Mouse (Mus musculus) hindlimb bud, embryonic 11.5 days (tissue): ENCODE results near the gene Olfr1257.
"Not testable (repeated sequence)": the region's sequence is repeated elsewhere in the genome, so short reads cannot be mapped to it uniquely, and the experiment has no call there.

ENCODE experiments used
- DNase-seq: peaks from one replicate; pipeline ENCODE4 v3.0.0-alpha.2; 2012; ENCODE audit warnings: low read depth, low spot score; ENCODE audit errors: extremely low spot score

Gene Olfr1257

DNA sequence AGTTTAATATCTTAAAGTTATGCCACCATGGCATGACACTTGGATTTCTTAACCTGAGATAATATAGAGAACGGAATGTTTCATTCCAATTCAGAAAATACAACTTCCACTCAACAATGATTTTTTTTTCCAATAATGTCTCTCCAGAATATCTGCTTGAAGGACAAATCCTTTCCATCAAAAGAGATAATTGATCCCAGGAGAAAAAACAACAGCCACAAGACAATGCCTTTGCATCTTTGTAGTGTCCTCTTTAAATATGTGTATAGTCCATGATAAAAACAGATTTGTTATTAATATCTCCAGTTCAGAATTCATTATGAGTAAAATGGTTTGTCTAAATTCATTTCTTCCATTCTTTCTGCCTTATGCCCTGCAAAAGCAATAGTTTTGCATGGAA is at the start of gene Olfr1257:
TSS of gene Olfr1257 (plus strand) at position 301 of the 400 bp plus-strand sequence.
- no peak for DNase-seq

GRCm38 (mm10) chr2:89841455-89841854 is 36.8 kb upstream of the Olfr1257 start, which contains the start of gene Olfr1256:
Gene Olfr1256, minus strand, starts transcription at chr2:89841555.
- DNase-seq = no peak

- DNase-seq = no peak
Measured at GRCm38 (mm10) chr2:89848105-89848504, 30.1 kb upstream of the Olfr1257 start, which contains the start of gene Olfr48. Gene Olfr48, minus strand, starts transcription at chr2:89848205.

GRCm38 (mm10) chr2:89849230-89849629 is 29.0 kb upstream of the Olfr1257 start:
- no peak for DNase-seq

DNA sequence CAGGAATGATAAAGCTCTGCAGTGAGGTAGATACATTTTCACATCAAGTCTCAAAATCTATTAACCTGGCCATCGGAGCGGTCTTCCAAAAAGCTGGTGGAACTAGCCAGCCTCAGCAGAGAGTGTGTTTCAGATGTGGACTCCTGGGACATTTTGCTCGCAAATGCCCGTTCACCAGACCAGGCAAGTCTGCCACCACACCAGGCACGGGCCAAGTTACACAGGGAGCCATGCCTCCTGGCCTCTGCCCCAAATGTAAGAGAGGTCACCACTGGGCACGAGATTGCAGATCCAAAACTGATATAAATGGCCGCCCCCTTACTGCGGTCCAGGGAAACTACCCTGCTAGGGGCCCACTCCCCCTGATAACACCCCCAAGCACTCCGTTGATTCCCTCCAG is 34.4 kb downstream of the Olfr1257 start:
- DNase-seq = not testable (repeated sequence)

DNA sequence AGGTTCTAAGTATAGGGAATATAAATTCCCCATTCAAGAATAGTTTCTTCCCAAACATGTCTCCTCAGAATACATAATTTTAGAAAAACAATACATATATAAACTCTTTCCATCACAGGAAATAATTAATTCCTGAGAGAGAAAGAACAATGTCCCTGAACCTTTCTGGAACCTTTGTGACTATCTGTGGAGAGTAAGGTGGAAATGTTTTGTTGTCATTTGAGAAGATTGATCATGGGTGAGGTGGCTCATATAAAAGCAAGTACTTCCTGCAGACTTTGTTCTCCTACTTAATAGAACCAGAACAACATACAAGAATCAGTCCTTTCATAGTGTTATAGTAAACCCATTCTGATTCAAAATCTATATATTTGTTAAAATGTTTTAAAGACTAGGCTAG is 48.8 kb downstream of the Olfr1257 start, which contains the start of gene Olfr1258:
TSS of gene Olfr1258 (plus strand) at position 301 of the 400 bp plus-strand sequence.
- DNase-seq = no peak
